Mouse (Mus musculus): Measurements from ENCODE around the gene C7.
"Not testable (repeated sequence)": the region's sequence is repeated elsewhere in the genome, so short reads cannot be mapped to it uniquely, and the experiment has no call there.

The C7 gene

GRCm38 (mm10) chr15:5063635-5064034 lies at the start of gene C7:
C7 (minus strand) TSS chr15:5063740.
- no peak for DNase-seq (ENCODE audit: extremely low spot score, low spot score)

GRCm38 (mm10) chr15:5112651-5113050 lies 49.1 kb upstream of the C7 start:
- DNase-seq (ENCODE audit: extremely low spot score, low spot score): no peak

- no peak for DNase-seq (ENCODE audit: extremely low spot score, low spot score)
Observed at GRCm38 (mm10) chr15:5108655-5109040, 45.1 kb upstream of the C7 start.

GRCm38 (mm10) chr15:5107686-5108654 lies 44.4 kb upstream of the C7 start, which contains the start of gene Card6:
Card6 (minus strand) TSS chr15:5108539.
- DNase-seq (ENCODE audit: extremely low spot score, low spot score): no peak

- DNase-seq (ENCODE audit: extremely low spot score, low spot score): no peak
Observed at GRCm38 (mm10) chr15:5106293-5106692, 42.8 kb upstream of the C7 start.

- DNase-seq (ENCODE audit: extremely low spot score, low spot score): no peak
Observed at GRCm38 (mm10) chr15:5105891-5106290, 42.4 kb upstream of the C7 start.

GRCm38 (mm10) chr15:5102312-5102711 lies 38.8 kb upstream of the C7 start:
- DNase-seq (ENCODE audit: extremely low spot score, low spot score): no peak

- no peak for DNase-seq (ENCODE audit: extremely low spot score, low spot score)
Observed at GRCm38 (mm10) chr15:5097376-5097775, 33.8 kb upstream of the C7 start.

GRCm38 (mm10) chr15:5095534-5096301 lies 32.2 kb upstream of the C7 start:
- no peak for DNase-seq (ENCODE audit: extremely low spot score, low spot score)

- DNase-seq (ENCODE audit: extremely low spot score, low spot score): no peak
Observed at GRCm38 (mm10) chr15:5090131-5090530, 26.6 kb upstream of the C7 start.

- DNase-seq (ENCODE audit: extremely low spot score, low spot score): no peak
Observed at GRCm38 (mm10) chr15:5088850-5089608, 25.5 kb upstream of the C7 start.

GRCm38 (mm10) chr15:5086162-5086561 lies 22.6 kb upstream of the C7 start:
- DNase-seq (ENCODE audit: extremely low spot score, low spot score): no peak

- no peak for DNase-seq (ENCODE audit: extremely low spot score, low spot score)
Observed at GRCm38 (mm10) chr15:5081235-5081634, 17.7 kb upstream of the C7 start.

- DNase-seq (ENCODE audit: extremely low spot score, low spot score): no peak
Observed at GRCm38 (mm10) chr15:5068801-5069518, 5.4 kb upstream of the C7 start.

GRCm38 (mm10) chr15:5045560-5046284 lies 17.8 kb downstream of the C7 start:
- DNase-seq (ENCODE audit: extremely low spot score, low spot score): no peak

- no peak for DNase-seq (ENCODE audit: extremely low spot score, low spot score)
Observed at GRCm38 (mm10) chr15:5029256-5029655, 34.3 kb downstream of the C7 start.

GRCm38 (mm10) chr15:5023479-5024265 lies 39.9 kb downstream of the C7 start:
- not testable (repeated sequence) for DNase-seq (ENCODE audit: extremely low spot score, low spot score)

GRCm38 (mm10) chr15:5009644-5010107 lies 53.9 kb downstream of the C7 start:
- no peak for DNase-seq (ENCODE audit: extremely low spot score, low spot score)

- DNase-seq (ENCODE audit: extremely low spot score, low spot score): no peak
Observed at GRCm38 (mm10) chr15:5003503-5004196, 59.9 kb downstream of the C7 start.
